Mouse (Mus musculus): Measurements from ENCODE around the gene Galnt18. TPM values are rescaled to one million over a fixed set of nuclear protein-coding genes. Genes with fewer than 3 reads are reported as not detected.

Galnt18 gene
- polyA plus RNA-seq, 1 experiment from 2014 or later, result 8.1 TPM

DNA sequence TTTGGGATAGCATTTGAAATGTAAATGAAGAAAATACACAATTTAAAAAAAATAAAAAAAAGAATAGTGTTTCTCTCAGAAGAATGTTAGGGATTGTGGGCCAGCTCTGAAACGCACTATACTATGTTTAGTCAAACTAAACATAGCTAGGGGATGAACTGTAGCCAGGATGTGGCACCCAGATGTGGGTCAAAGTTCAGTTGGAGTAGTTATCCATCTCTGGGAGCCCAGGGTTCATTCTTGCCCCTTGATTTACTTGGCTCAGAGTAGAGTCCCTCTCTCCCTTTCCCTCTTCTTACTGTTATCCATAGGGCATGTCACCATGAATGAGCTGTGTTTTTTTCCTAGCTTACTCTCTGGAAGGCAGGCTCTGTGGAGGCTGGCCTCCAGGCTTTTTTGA, 165.3 kb downstream of the Galnt18 start:
- DNase-seq (ENCODE audit: low spot score) (no peak), ATAC-seq (ENCODE audit: insufficient read depth, low FRiP score, low TSS enrichment) (no peak)
- 73% methylated on average over 1 of the region's 1 CpGs for WGBS

DNA sequence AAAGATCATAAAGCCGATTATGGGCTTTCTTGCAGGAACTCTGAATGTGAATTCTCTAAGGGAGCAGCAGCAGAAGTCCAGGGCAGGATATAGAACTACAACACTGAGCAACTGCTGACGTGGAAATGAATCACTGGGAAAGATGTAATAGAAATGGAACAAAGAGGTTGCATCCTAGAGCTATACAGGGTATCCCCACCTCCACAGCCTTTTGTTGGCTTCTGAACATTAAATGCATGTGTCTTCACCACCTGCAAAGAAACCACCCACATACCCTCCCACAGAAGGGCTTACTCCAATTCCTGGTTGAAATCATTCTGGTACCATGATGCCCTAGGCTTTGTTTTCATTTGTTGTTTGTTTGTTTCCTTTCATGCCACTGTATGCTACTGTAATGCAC, 172.3 kb downstream of the Galnt18 start:
- 80% methylated on average over 2 of the region's 2 CpGs for WGBS
- H3K4me3 ChIP-seq (ENCODE audit: low read depth, low read length), result no peak overlapping the region
- H3K9ac ChIP-seq (ENCODE audit: low read length), result no peak overlapping the region
- no peaks in the 10 kb centered on the region for H3K27me3 ChIP-seq (ENCODE audit: control insufficient read depth, insufficient read depth, low read length)
- no peak overlapping the region for H3K27ac ChIP-seq (ENCODE audit: low read depth, low read length)
- H3K36me3 ChIP-seq (ENCODE audit: control insufficient read depth, insufficient read depth, low read length), result no peaks in the 10 kb centered on the region
- H3K4me1 ChIP-seq (ENCODE audit: control insufficient read depth, insufficient read depth, low read length), result no peaks in the 10 kb centered on the region
- H3K4me2 ChIP-seq (ENCODE audit: low read depth), result no peak overlapping the region
- no peaks in the 10 kb centered on the region for H3K9me3 ChIP-seq (ENCODE audit: control insufficient read depth, low read length)
- DNase-seq (ENCODE audit: low spot score), result no peak
- ATAC-seq (ENCODE audit: insufficient read depth, low FRiP score, low TSS enrichment), result no peak

More for the DNA sequence above, 165.3 kb downstream of the Galnt18 start:
- Histone ChIP-seq H3K27me3 (ENCODE audit: control insufficient read depth, insufficient read depth, low read length) (no peaks in the 10 kb centered on the region), H3K9ac (ENCODE audit: low read length) (no peak overlapping the region), H3K27ac (ENCODE audit: low read depth, low read length) (no peak overlapping the region), H3K36me3 (ENCODE audit: control insufficient read depth, insufficient read depth, low read length) (no peaks in the 10 kb centered on the region), H3K4me2 (ENCODE audit: low read depth) (no peak overlapping the region), H3K4me1 (ENCODE audit: control insufficient read depth, insufficient read depth, low read length) (no peaks in the 10 kb centered on the region), H3K9me3 (ENCODE audit: control insufficient read depth, low read length) (no peaks in the 10 kb centered on the region), H3K4me3 (ENCODE audit: low read depth, low read length) (no peak overlapping the region)

DNA sequence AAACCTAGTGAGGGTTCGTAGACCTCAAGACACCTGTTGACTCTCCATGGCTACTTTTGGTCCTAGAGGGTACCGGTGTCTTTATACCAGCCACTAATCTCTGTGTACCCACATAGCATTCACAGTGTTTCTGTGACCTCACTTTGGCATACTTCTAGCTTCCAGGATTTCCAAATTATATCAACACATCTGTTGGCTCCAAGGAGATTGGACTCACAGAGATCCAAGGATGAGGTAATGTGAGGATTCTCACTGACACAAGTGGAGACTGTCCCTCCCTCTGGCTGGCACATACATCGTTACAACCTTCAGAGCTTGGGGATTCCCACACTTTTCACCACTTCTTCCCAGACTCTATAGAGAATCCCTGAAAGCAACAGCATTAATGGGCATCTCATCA, 173.7 kb downstream of the Galnt18 start:
- no peaks in the 10 kb centered on the region for H3K36me3 ChIP-seq (ENCODE audit: control insufficient read depth, insufficient read depth, low read length)
- no peak overlapping the region for H3K4me3 ChIP-seq (ENCODE audit: low read depth, low read length)
- no peak overlapping the region for H3K9ac ChIP-seq (ENCODE audit: low read length)
- no peaks in the 10 kb centered on the region for H3K27me3 ChIP-seq (ENCODE audit: control insufficient read depth, insufficient read depth, low read length)
- H3K4me1 ChIP-seq (ENCODE audit: control insufficient read depth, insufficient read depth, low read length), result no peaks in the 10 kb centered on the region
- 94% methylated on average over 3 of the region's 3 CpGs for WGBS
- no peak overlapping the region for H3K4me2 ChIP-seq (ENCODE audit: low read depth)
- H3K27ac ChIP-seq (ENCODE audit: low read depth, low read length), result no peak overlapping the region
- DNase-seq (ENCODE audit: low spot score) (no peak), ATAC-seq (ENCODE audit: insufficient read depth, low FRiP score, low TSS enrichment) (no peak)
- no peaks in the 10 kb centered on the region for H3K9me3 ChIP-seq (ENCODE audit: control insufficient read depth, low read length)

DNA sequence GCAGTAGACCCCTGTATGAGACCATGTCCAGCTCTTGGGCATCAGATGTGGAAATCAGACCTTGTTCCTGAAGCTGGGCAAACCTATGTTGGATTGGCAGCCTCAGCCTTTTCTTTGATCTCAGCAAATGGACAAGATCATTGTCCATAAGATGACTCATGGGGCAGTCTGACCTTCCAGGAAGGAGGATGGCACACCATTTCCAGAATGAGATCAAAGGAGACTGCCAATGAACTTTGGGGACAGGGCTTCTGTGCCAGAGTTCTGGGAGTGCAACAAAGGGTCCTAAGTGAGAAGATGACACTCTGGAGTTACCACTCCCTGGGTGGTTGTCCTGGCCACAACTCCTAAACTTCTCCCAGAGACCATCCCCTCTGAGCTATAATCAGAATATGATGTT, 174.1 kb downstream of the Galnt18 start:
- no peak for ATAC-seq (ENCODE audit: insufficient read depth, low FRiP score, low TSS enrichment)
- no peak overlapping the region for H3K4me2 ChIP-seq (ENCODE audit: low read depth)
- H3K4me1 ChIP-seq (ENCODE audit: control insufficient read depth, insufficient read depth, low read length), result no peaks in the 10 kb centered on the region
- no peak for DNase-seq (ENCODE audit: low spot score)
- H3K36me3 ChIP-seq (ENCODE audit: control insufficient read depth, insufficient read depth, low read length), result no peaks in the 10 kb centered on the region
- no peak overlapping the region for H3K4me3 ChIP-seq (ENCODE audit: low read depth, low read length)
- H3K9me3 ChIP-seq (ENCODE audit: control insufficient read depth, low read length), result no peaks in the 10 kb centered on the region
- no peak overlapping the region for H3K9ac ChIP-seq (ENCODE audit: low read length)
- H3K27me3 ChIP-seq (ENCODE audit: control insufficient read depth, insufficient read depth, low read length), result no peaks in the 10 kb centered on the region
- H3K27ac ChIP-seq (ENCODE audit: low read depth, low read length), result no peak overlapping the region

GRCm38 (mm10) chr7:111604578-111605208, 175.1 kb downstream of the Galnt18 start:
- Histone ChIP-seq H3K4me2 (ENCODE audit: low read depth) (no peak overlapping the region), H3K4me3 (ENCODE audit: low read depth, low read length) (no peak overlapping the region), H3K9me3 (ENCODE audit: control insufficient read depth, low read length) (no peaks in the 10 kb centered on the region), H3K4me1 (ENCODE audit: control insufficient read depth, insufficient read depth, low read length) (no peaks in the 10 kb centered on the region), H3K36me3 (ENCODE audit: control insufficient read depth, insufficient read depth, low read length) (no peaks in the 10 kb centered on the region), H3K27me3 (ENCODE audit: control insufficient read depth, insufficient read depth, low read length) (no peaks in the 10 kb centered on the region), H3K9ac (ENCODE audit: low read length) (no peak overlapping the region), H3K27ac (ENCODE audit: low read depth, low read length) (no peak overlapping the region)
- DNase-seq (ENCODE audit: low spot score), result no peak
- 82% methylated on average over 2 of the region's 2 CpGs for WGBS
- ATAC-seq (ENCODE audit: insufficient read depth, low FRiP score, low TSS enrichment), result no peak

DNA sequence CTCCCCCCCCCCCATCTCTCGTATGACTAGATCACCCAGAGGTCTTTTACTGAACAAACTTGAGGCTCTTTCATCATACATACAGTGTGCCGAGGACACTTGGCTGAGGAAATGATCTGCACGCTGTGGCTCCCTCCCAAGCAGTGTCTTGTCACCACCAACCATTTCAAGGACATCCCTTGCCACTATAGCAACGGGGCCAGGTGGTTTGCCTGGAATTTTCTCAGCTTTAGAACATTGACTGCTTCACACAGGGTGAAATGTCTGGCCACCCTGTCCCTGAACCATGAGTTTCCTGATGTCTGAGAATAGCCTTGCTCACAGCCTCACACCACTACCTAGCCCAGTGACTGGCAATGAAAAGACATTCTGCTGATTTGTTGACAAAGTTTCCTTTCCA, 176.6 kb downstream of the Galnt18 start:
- Histone ChIP-seq H3K4me3 (ENCODE audit: low read depth, low read length) (no peak overlapping the region), H3K36me3 (ENCODE audit: control insufficient read depth, insufficient read depth, low read length) (no peaks in the 10 kb centered on the region), H3K4me2 (ENCODE audit: low read depth) (no peak overlapping the region), H3K4me1 (ENCODE audit: control insufficient read depth, insufficient read depth, low read length) (no peaks in the 10 kb centered on the region), H3K27ac (ENCODE audit: low read depth, low read length) (no peak overlapping the region), H3K9me3 (ENCODE audit: control insufficient read depth, low read length) (no peaks in the 10 kb centered on the region), H3K9ac (ENCODE audit: low read length) (no peak overlapping the region), H3K27me3 (ENCODE audit: control insufficient read depth, insufficient read depth, low read length) (no peaks in the 10 kb centered on the region)
- ATAC-seq (ENCODE audit: insufficient read depth, low FRiP score, low TSS enrichment) (no peak), DNase-seq (ENCODE audit: low spot score) (no peak)
- WGBS, result 90% methylated on average over 3 of the region's 4 CpGs

GRCm38 (mm10) chr7:111601339-111602067, 178.3 kb downstream of the Galnt18 start:
- no peaks in the 10 kb centered on the region for H3K27me3 ChIP-seq (ENCODE audit: control insufficient read depth, insufficient read depth, low read length)
- H3K4me1 ChIP-seq (ENCODE audit: control insufficient read depth, insufficient read depth, low read length), result no peaks in the 10 kb centered on the region
- H3K27ac ChIP-seq (ENCODE audit: low read depth, low read length), result no peak overlapping the region
- ATAC-seq (ENCODE audit: insufficient read depth, low FRiP score, low TSS enrichment) (no peak), DNase-seq (ENCODE audit: low spot score) (no peak)
- H3K9me3 ChIP-seq (ENCODE audit: control insufficient read depth, low read length), result no peaks in the 10 kb centered on the region
- no peaks in the 10 kb centered on the region for H3K36me3 ChIP-seq (ENCODE audit: control insufficient read depth, insufficient read depth, low read length)
- WGBS, result 87% methylated on average over 4 of the region's 4 CpGs
- H3K4me3 ChIP-seq (ENCODE audit: low read depth, low read length), result no peak overlapping the region
- no peak overlapping the region for H3K4me2 ChIP-seq (ENCODE audit: low read depth)
- no peak overlapping the region for H3K9ac ChIP-seq (ENCODE audit: low read length)

- H3K27me3 ChIP-seq (ENCODE audit: control insufficient read depth, insufficient read depth, low read length), result no peaks in the 10 kb centered on the region
- H3K4me1 ChIP-seq (ENCODE audit: control insufficient read depth, insufficient read depth, low read length), result no peaks in the 10 kb centered on the region
- WGBS, result 59% methylated on average over 6 of the region's 6 CpGs
- no peak overlapping the region for H3K9ac ChIP-seq (ENCODE audit: low read length)
- H3K9me3 ChIP-seq (ENCODE audit: control insufficient read depth, low read length), result no peaks in the 10 kb centered on the region
- no peak overlapping the region for H3K4me3 ChIP-seq (ENCODE audit: low read depth, low read length)
- DNase-seq (ENCODE audit: low spot score) (no peak), ATAC-seq (ENCODE audit: insufficient read depth, low FRiP score, low TSS enrichment) (no peak)
- H3K36me3 ChIP-seq (ENCODE audit: control insufficient read depth, insufficient read depth, low read length), result no peaks in the 10 kb centered on the region
- no peak overlapping the region for H3K27ac ChIP-seq (ENCODE audit: low read depth, low read length)
- H3K4me2 ChIP-seq (ENCODE audit: low read depth), result no peak overlapping the region
These were observed 179.0 kb downstream of the Galnt18 start for GRCm38 (mm10) chr7:111600756-111601155.

DNA sequence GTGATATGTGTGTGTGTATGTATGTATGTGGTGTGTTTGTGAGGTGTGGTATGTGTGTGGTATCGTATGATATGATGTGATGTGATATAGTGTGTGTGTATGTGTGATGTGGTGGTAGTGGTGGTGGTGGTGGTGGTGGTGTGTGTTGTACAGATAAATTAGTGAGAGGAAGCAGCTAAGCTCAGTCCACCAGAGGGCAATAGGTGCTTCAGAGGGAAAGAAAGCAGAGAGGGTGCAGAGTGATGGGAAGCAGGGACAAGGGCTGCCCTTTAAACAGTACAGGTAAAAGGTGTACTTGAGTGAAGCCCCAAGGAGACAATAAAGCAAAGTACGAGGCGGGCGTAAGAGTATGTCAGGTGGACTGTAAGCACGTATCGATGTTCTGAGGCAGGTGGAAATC, 186.1 kb downstream of the Galnt18 start:
- Histone ChIP-seq H3K9me3 (ENCODE audit: control insufficient read depth, low read length) (no peaks in the 10 kb centered on the region), H3K9ac (ENCODE audit: low read length) (no peak overlapping the region), H3K27ac (ENCODE audit: low read depth, low read length) (no peak overlapping the region), H3K4me2 (ENCODE audit: low read depth) (no peak overlapping the region), H3K36me3 (ENCODE audit: control insufficient read depth, insufficient read depth, low read length) (no peaks in the 10 kb centered on the region), H3K4me1 (ENCODE audit: control insufficient read depth, insufficient read depth, low read length) (no peaks in the 10 kb centered on the region), H3K27me3 (ENCODE audit: control insufficient read depth, insufficient read depth, low read length) (no peaks in the 10 kb centered on the region), H3K4me3 (ENCODE audit: low read depth, low read length) (no peak overlapping the region)
- 88% methylated on average over 6 of the region's 6 CpGs for WGBS
- ATAC-seq (ENCODE audit: insufficient read depth, low FRiP score, low TSS enrichment) (no peak), DNase-seq (ENCODE audit: low spot score) (no peak)
